Mouse (Mus musculus): ENCODE measurements around the gene Mrpl45. TPM values are rescaled to one million over a fixed set of nuclear protein-coding genes. Genes with fewer than 3 reads are reported as not detected.

Gene Mrpl45
- polyA plus RNA-seq (2012; rRNA removed; ENCODE audit: low replicate concordance), result 16.2 and 17.0 TPM in 2 replicates

DNA sequence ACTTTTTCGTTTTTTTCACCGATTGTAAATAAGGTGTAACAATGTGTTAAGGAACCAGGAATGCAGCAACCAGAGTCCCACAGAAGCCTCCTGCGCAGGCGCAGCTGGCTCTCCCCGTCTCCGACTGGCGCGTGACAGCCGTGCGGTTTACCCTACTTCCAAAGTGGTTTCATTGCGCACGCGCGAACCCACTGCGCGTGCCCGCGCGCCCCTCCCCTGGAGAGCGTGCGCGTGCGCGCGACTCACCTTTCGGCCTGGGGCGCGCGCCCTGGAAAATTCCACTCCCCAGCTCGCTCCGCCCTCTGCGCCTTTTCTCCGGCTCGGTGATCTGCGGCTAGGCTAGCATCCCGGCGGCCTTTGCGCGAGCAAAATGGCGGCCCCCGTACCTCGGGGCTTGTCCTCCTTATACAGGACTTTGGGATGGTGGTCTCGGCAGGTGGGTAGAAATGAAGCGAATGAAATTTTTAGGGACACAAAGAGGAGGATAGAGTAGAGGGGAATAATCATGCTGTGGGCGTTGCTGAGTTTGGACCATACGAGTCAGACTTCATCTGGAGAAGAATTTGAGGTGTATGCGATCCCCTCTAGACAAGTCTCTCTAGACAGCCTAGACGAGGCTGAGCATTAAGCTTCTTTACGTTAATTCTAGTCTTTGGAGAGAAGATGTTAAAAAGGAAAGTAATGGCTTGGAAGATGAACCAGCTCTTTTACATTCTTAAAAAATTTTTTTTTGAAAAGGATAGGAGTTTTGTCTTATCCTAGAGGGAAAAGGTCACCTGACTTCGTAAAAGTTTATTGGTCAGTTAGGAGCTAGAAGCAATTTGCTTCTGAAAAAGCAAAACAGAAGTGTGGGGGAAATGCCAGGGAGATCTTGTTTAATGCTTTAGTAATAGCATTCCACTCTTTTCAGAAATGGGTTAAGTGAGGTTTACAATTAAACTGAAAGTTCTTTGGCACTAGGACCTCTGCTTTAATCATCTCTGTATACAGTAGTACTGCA lies at the start of gene Mrpl45:
TSS of gene Mrpl45 (plus strand) at position 213 of the 1,000 bp plus-strand sequence.

DNA sequence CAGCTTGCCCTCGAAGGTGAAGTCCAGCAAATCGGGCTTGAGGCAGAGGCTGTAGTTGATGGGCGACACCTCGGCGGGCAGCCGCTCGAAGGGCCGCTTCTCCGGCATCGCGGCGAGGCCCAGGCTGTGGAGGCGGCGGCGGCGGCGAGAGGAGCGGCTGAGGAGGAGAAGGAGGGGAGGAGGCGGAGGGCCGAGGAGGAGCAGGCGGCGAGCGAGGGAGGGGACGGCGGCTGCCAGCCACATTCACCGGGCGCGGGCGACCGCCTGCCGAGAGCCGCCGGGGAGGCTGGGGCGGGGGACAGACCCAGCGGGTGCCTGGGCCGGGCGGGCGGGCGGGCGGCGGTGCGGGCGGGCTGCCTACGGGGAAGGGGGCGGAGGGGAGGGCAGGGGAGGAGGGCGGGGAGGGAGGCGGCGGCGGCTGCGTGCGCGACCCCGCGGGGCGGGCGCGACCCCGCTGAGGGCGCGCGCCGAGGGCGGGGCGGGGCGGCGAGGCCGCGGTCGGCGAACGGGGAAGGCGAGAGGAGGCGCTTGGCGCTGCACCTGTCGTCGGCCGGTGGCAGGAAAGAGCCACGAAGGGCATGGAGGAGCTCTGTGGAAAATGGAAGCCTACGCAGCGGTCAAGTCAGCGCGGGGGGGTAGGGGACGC lies 35.2 kb upstream of the Mrpl45 start, which contains the start of gene Npepps:
TSS of gene Npepps (minus strand) at position 423 of the 646 bp plus-strand sequence.

DNA sequence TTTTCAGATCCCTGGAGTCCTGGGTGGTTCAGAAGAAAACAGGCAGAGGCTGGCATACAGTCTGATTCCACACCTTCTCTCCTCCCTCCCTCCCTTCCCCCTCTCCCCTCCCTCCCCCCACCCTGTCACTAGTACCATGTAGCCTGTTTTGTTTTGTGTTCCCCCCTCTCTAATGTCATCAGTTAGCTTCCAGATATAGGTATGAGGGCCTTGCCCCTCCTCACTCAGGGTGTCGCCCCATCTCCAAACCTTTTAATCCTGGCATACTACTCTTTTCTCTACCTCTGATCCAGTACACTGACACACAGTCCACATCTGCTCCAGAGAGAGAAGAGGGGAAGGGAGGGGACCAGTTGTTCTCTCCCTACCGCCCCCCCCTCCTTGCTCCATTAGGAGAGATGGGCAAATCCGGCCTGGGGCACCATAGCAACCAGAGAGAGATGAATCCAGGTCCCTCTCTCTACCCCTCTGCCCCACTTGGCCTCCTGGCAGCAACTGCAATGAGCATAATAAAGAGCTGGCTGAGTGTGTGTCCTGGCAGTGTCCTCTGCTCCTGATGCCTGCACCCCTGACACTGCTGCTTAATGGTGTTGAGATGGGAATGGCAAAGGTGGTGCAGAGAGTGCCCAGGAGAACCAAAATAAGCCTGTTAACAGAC lies 36.6 kb downstream of the Mrpl45 start, which contains the start of gene Gpr179:
TSS of gene Gpr179 (minus strand) at position 51 of the 658 bp plus-strand sequence.

DNA sequence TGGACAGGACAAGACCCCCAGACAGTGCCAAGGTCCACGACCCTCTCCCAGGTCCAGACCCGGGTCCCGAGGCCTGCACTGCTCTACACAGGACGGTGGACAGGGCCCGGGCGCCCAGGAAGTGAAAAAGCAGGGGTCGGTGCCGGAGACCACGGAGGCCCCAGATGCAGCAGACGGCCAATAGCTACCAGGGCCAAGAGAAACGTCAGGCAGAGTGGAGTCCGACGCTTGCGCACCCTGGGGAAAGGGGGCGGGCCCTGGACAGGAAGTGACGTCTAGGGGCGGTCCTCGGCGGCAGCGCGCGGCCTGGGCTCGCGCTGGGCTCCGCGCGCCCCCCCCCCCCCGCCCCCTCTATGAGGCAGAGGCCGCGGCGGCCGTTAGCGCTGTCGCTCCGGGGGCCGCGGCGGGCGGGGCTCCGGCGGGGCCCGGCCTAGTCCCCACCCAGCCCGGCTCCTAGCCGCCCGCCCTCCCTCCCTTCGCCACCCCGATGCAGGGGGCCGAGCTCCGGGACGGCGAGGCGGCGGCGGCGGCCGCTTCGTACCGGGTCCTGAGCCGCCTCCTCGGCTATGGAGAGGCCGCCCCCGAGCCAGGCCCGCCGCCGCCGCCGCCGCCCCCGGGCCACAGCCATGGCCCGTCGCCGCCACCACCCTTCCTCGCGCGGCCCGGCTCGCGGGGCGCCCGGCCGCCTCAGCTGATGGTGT lies 46.6 kb downstream of the Mrpl45 start, which contains the start of gene Socs7:
TSS of gene Socs7 (plus strand) at position 604 of the 701 bp plus-strand sequence.

Other genes with a start within 250 kb of the Mrpl45 start
- 0.62 and 0.93 TPM in 2 replicates for gene Tbx21, start 200.4 kb upstream of the Mrpl45 start, polyA plus RNA-seq (2012; rRNA removed; ENCODE audit: low replicate concordance)
- gene Tbkbp1, start 164.2 kb upstream of the Mrpl45 start, polyA plus RNA-seq (2012; rRNA removed; ENCODE audit: low replicate concordance), result 28.1 and 29.7 TPM in 2 replicates
- gene Kpnb1, start 127.8 kb upstream of the Mrpl45 start, polyA plus RNA-seq (2012; rRNA removed; ENCODE audit: low replicate concordance), result 44.2 and 69.4 TPM in 2 replicates
- gene Npepps, start 35.1 kb upstream of the Mrpl45 start, polyA plus RNA-seq (2012; rRNA removed; ENCODE audit: low replicate concordance), result 25.9 and 28.6 TPM in 2 replicates
- 0.01 and 0.09 TPM in 2 replicates for gene Gpr179, start 36.4 kb downstream of the Mrpl45 start, polyA plus RNA-seq (2012; rRNA removed; ENCODE audit: low replicate concordance)
- 7.7 and 11.8 TPM in 2 replicates for gene Socs7, start 46.8 kb downstream of the Mrpl45 start, polyA plus RNA-seq (2012; rRNA removed; ENCODE audit: low replicate concordance)
- 40.7 and 53.5 TPM in 2 replicates for gene Arhgap23, start 99.8 kb downstream of the Mrpl45 start, polyA plus RNA-seq (2012; rRNA removed; ENCODE audit: low replicate concordance)
- gene 4933428G20Rik, start 184.6 kb downstream of the Mrpl45 start, polyA plus RNA-seq (2012; rRNA removed; ENCODE audit: low replicate concordance), result not detected in 2 replicates